In the genomic region with DNA sequence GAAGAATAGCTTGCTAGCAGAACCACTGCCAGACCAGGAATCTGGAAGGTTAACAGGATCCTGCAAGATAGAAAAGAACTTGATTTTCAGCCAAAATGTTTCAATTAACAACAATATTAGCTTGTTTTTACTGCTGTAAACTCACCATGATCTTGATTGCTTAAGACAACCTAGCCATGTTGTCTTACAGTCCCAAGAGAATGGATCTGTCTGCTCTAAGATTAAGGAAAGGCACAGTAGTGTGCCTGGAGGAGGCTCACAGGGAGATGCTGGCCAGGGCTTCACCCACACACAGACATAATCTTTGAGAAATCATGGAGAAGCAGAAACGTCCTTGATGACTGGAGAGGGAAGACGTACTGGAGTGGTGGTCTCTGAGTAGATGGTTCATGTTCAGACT, we compare ENCODE assay signal across 9 mouse cellular contexts.
"Had no signal": no experiment of that assay in that cellular context is flagged by ENCODE, and none has a peak within 500 bp of the region (broad histone marks: within the 10 kb centered on the region; RNA-seq: fewer than 3 reads in every experiment).

No protein-coding gene starts in this region.

- DNase-seq: kidney, postnatal 36 days; layer of hippocampus, postnatal 36 days; liver, embryonic 13.5 days; lung, adult 2 months; lung, postnatal 14 days; lung, postnatal 4 days; midbrain, embryonic 14.5 days; thymus, adult 18-20 months; thymus, postnatal 36 days had no signal
